Mouse (Mus musculus) G1E (cell line): ENCODE measurements at regions not wholly inside any gene's neighbourhood (a gene's known extent, or its start where the extent isn't known, plus 50 kb on each side); places are given as distances from the start of the nearest gene placed in this dataset.

Experiments used
- CTCF ChIP-seq: IDR thresholded peaks from 2 replicates; pipeline ENCODE4 v1.5.1; 2012; ENCODE audit warnings: low read depth, low read length, inconsistent platforms, mixed read lengths
- GATA1 ChIP-seq: IDR thresholded peaks from 2 replicates; pipeline ENCODE4 v1.6.1; 2012; ENCODE audit warnings: borderline replicate concordance, low read length, inconsistent platforms, mixed read lengths
- GATA2 ChIP-seq: IDR thresholded peaks from 2 replicates; pipeline ENCODE4 v1.6.1; 2012; ENCODE audit warnings: low read depth, low read length, inconsistent platforms, borderline replicate concordance
- POLR2AphosphoS5 ChIP-seq: IDR thresholded peaks from 2 replicates; pipeline ENCODE4 v1.6.1; 2012; ENCODE audit warnings: low read depth, low read length, inconsistent platforms; ENCODE audit not compliant: insufficient replicate concordance
- TAL1 ChIP-seq: conservative IDR thresholded peaks from 2 replicates; pipeline ENCODE4 v1.6.1; 2012; ENCODE audit warnings: low read depth, low read length, inconsistent platforms, mixed read lengths

DNA sequence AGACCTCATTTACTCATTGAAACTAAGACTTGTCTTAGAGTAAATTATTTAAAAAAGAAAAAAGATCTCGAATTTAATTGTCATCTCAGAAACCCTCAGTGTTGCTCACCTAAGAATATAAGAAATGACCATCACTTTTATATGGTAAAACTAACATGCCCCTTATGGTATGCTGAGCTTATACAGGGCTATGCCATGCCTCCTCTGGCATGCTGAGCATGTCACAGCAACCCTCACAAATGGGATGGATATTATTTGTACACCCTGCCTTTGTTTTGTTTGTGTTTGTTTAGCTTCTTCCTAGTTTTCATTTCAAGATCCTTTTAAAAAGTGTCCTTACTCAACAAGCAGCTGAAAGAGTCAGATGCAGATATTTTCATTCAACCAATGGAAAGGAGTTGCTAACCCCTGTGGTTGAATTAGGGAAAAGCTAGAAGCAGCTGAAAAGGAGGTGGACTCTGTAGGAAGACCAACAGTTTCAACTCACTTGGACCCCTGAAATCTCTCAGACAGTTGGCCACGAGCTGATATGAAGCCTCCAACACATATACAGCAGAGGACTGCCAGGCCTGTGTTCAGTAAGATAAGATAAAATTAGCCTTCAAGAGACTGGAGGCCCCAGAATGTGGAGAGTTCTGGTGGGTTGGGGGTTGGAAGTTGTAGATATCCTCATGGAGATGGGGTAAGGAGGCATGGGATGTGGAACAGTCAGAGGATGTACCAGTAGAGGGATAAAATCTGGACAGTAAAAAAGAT, 559.3 kb upstream of the Vstm2a start:
- TF ChIP-seq CTCF (no peak), TAL1 (peak; percentile 62), GATA1 (no peak), POLR2AphosphoS5 (no peak), GATA2 (no peak)
